Comparison of ENCODE assay signal across 8 mouse cellular contexts in the genomic region with DNA sequence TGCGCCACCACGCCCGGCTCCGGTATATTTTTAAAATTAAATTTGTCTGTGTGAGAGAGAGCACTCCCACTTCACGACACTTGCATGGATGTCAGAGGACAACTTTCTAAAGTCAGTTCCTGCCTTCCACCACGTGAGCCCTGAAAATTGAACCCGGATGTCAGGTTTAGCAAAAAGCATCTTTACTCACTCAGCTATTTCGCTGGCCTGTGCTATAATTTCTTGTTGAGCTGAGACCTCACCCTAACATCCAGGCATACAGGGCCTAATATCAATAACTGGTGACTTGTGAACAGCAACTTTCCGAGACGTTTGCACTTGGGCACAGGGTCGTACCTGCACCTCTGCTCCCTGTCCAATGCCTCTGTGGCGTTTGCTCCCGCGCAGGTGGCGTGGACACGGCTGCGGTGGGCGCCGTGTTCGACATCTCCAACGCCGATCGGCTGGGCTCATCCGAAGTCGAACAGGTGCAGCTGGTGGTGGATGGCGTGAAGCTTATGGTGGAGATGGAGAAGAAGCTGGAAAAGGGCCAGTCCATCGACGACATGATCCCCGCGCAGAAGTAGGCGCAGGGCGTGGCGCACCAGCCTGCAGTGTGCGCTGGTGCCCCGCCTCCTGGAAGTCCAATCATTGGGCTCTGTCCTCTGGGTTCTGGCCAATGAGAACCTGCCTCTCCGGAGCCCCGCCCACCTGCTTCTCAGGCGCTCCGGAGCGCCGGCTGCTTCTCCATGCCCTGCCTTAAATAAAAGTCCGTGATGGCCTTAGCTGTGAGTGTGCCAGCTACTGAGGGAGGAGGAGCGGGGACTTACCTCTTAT. TPM values are rescaled to one million over a fixed set of nuclear protein-coding genes. Genes with fewer than 3 reads are reported as not detected.
DNase-seq lines count a peak whose midpoint lies in the region; ATAC-seq lines count a peak whose summit lies in the region.

No protein-coding gene starts in this region.

- peak overlapping the region; percentile 37; the same call in 1 of the 2 replicates for H3K9ac ChIP-seq in intestine, embryonic 16.5 days (ENCODE audit: low read depth, low read length)

- no peak overlapping the region for H3K27ac ChIP-seq in intestine, embryonic 16.5 days (ENCODE audit: low read length)
- no peak overlapping the region for H3K27ac ChIP-seq in midbrain, embryonic 10.5 days (replicated peaks)

- peaks cover 9% of the 10 kb centered on the region for H3K36me3 ChIP-seq in intestine, embryonic 16.5 days (ENCODE audit: control insufficient read depth, insufficient read depth, low read length)
- peaks cover 13% of the 10 kb centered on the region for H3K36me3 ChIP-seq in midbrain, embryonic 10.5 days

- H3K4me2 ChIP-seq in intestine, embryonic 16.5 days (ENCODE audit: low read depth, low read length) = peak overlapping the region; percentile 81

- H3K27me3 ChIP-seq in intestine, embryonic 16.5 days (replicated peaks; ENCODE audit: control insufficient read depth, insufficient read depth, low read length) = peaks cover 23% of the 10 kb centered on the region
- peaks cover 74% of the 10 kb centered on the region for H3K27me3 ChIP-seq in midbrain, embryonic 10.5 days (ENCODE audit: low read depth, poor library complexity, severe bottlenecking)

- 9% methylated on average over 43 of the region's 43 CpGs for WGBS in intestine, embryonic 16.5 days
- 13% methylated on average over 43 of the region's 43 CpGs for WGBS in midbrain, embryonic 10.5 days

- ATAC-seq in intestine, embryonic 16.5 days = peak; percentile 97

- peak; percentile 89 for DNase-seq in adrenal gland, adult 8-10 months
- peak; percentile 68 for DNase-seq in embryo, embryonic 11.5 days (ENCODE audit: low read depth, low spot score)
- DNase-seq in gastrocnemius, postnatal 25 days = peak; percentile 83
- peak; percentile 90 to 95 for DNase-seq in left cerebral cortex, postnatal 25 days (ENCODE audit: low spot score in 2 of 2)
- DNase-seq in midbrain, embryonic 10.5 days (ENCODE audit: low spot score) = peak; percentile 88
- peak; percentile 81 to 89 for DNase-seq in right cerebral cortex, postnatal 36 days (ENCODE audit: low spot score in 2 of 2)
- DNase-seq in urinary bladder, postnatal 4 days (ENCODE audit: low spot score in 2 of 2) = peak; percentile 77 to 84

- no peaks in the 10 kb centered on the region for H3K9me3 ChIP-seq in intestine, embryonic 16.5 days (ENCODE audit: control insufficient read depth, low read length)
- H3K9me3 ChIP-seq in midbrain, embryonic 10.5 days (replicated peaks) = peaks cover 4% of the 10 kb centered on the region

- intact Hi-C loops in left cerebral cortex, postnatal 25 days (cut with DNase I) = no loop called here

- H3K4me1 ChIP-seq in intestine, embryonic 16.5 days (ENCODE audit: control insufficient read depth, insufficient read depth, low read length) = peaks cover 8% of the 10 kb centered on the region; the same call in 1 of the 2 replicates
- H3K4me1 ChIP-seq in midbrain, embryonic 10.5 days = peaks cover 7% of the 10 kb centered on the region

- peak overlapping the region; percentile 45 for H3K4me3 ChIP-seq in intestine, embryonic 16.5 days (ENCODE audit: low read length)
- peak overlapping the region; percentile 44 for H3K4me3 ChIP-seq in midbrain, embryonic 10.5 days

RNA-seq across cellular contexts. Expression of a gene that starts 16.5 kb away (rescaled TPM):
- not detected for total RNA-seq in adrenal gland, adult 8-10 months (2022)
- total RNA-seq in gastrocnemius, postnatal 25 days (2021) = over 10,000 TPM; 37,777 to 44,473 TPM
- polyA plus RNA-seq in intestine, embryonic 16.5 days (2015; fragmentation: Nextera tagmentation; extraction: Ambion mirVana) = 15.3 and 17.6 TPM in 2 replicates
- not detected for total RNA-seq in left cerebral cortex, postnatal 25 days (2021)
- not detected in 2 replicates for polyA plus RNA-seq in midbrain, embryonic 10.5 days (2016; fragmentation: Nextera tagmentation; extraction: Ambion mirVana)

RNA-seq across cellular contexts. Expression of a gene that starts 17.1 kb away (rescaled TPM):
- total RNA-seq in adrenal gland, adult 8-10 months (2022) = 10 to 100 TPM in 1 of 4 experiments, 1 to 10 TPM in 2, under 1 TPM in 1; 0.61 to 13.6 (median 5.5) TPM
- total RNA-seq in gastrocnemius, postnatal 25 days (2021) = under 1 TPM in 1 of 2 experiments, not detected in 1; 0.43 TPM
- polyA plus RNA-seq in intestine, embryonic 16.5 days (2015; fragmentation: Nextera tagmentation; extraction: Ambion mirVana) = 2.7 and 2.9 TPM in 2 replicates
- 1 to 10 TPM; 1.8 to 2.4 TPM for total RNA-seq in left cerebral cortex, postnatal 25 days (2021)
- 2.3 and 3.0 TPM in 2 replicates for polyA plus RNA-seq in midbrain, embryonic 10.5 days (2016; fragmentation: Nextera tagmentation; extraction: Ambion mirVana)

RNA-seq across cellular contexts. Expression of a gene that starts 37.6 kb away (rescaled TPM):
- total RNA-seq in adrenal gland, adult 8-10 months (2022) = 10 to 100 TPM; 44.4 to 53.9 (median 47.6) TPM
- 10 to 100 TPM; 13.2 to 13.8 TPM for total RNA-seq in gastrocnemius, postnatal 25 days (2021)
- 3.7 and 4.4 TPM in 2 replicates for polyA plus RNA-seq in intestine, embryonic 16.5 days (2015; fragmentation: Nextera tagmentation; extraction: Ambion mirVana)
- 10 to 100 TPM; 76.2 to 78.6 TPM for total RNA-seq in left cerebral cortex, postnatal 25 days (2021)
- 8.0 and 8.4 TPM in 2 replicates for polyA plus RNA-seq in midbrain, embryonic 10.5 days (2016; fragmentation: Nextera tagmentation; extraction: Ambion mirVana)

RNA-seq across cellular contexts. Expression of a gene that starts 39.2 kb away (rescaled TPM):
- 10 to 100 TPM; 31.0 to 44.8 (median 39.2) TPM for total RNA-seq in adrenal gland, adult 8-10 months (2022)
- 1 to 10 TPM; 7.8 to 8.8 TPM for total RNA-seq in gastrocnemius, postnatal 25 days (2021)
- polyA plus RNA-seq in intestine, embryonic 16.5 days (2015; fragmentation: Nextera tagmentation; extraction: Ambion mirVana) = 15.5 and 17.6 TPM in 2 replicates
- total RNA-seq in left cerebral cortex, postnatal 25 days (2021) = 10 to 100 TPM; 31.9 to 32.3 TPM
- 27.7 and 31.8 TPM in 2 replicates for polyA plus RNA-seq in midbrain, embryonic 10.5 days (2016; fragmentation: Nextera tagmentation; extraction: Ambion mirVana)

RNA-seq across cellular contexts. Expression of a gene that starts 42.1 kb away (rescaled TPM):
- 10 to 100 TPM; 31.9 to 69.2 (median 51.8) TPM for total RNA-seq in adrenal gland, adult 8-10 months (2022)
- total RNA-seq in gastrocnemius, postnatal 25 days (2021) = under 1 TPM; 0.56 to 0.67 TPM
- 0.27 and 0.46 TPM in 2 replicates for polyA plus RNA-seq in intestine, embryonic 16.5 days (2015; fragmentation: Nextera tagmentation; extraction: Ambion mirVana)
- under 1 TPM; 0.18 to 0.64 TPM for total RNA-seq in left cerebral cortex, postnatal 25 days (2021)
- polyA plus RNA-seq in midbrain, embryonic 10.5 days (2016; fragmentation: Nextera tagmentation; extraction: Ambion mirVana) = 0.75 and 0.81 TPM in 2 replicates

Comparison
In these comparisons a context has a peak if more than half of its experiments do, and no peak if none do; other contexts are left out.
1. RNA of a gene that starts 16.5 kb away (total RNA-seq): 37,777 to 44,473 TPM in gastrocnemius, postnatal 25 days; not detected in left cerebral cortex, postnatal 25 days and not detected in adrenal gland, adult 8-10 months; every median in the first group is over 1,000 times any median in the second.
2. Peak in every context shown above with its lines, with median percentiles within 50 percentile points of each other: DNase-seq.